Mouse (Mus musculus) urinary bladder, postnatal 36 days (tissue): ENCODE data around the gene Slco3a1.

ENCODE experiments used
- DNase-seq, 2 experiments: peaks; one replicate each; pipeline ENCODE4 v3.0.0; 2022; ENCODE audit warnings: low spot score in 2 of 2, mixed read lengths in 1 of 2

The Slco3a1 gene

DNA sequence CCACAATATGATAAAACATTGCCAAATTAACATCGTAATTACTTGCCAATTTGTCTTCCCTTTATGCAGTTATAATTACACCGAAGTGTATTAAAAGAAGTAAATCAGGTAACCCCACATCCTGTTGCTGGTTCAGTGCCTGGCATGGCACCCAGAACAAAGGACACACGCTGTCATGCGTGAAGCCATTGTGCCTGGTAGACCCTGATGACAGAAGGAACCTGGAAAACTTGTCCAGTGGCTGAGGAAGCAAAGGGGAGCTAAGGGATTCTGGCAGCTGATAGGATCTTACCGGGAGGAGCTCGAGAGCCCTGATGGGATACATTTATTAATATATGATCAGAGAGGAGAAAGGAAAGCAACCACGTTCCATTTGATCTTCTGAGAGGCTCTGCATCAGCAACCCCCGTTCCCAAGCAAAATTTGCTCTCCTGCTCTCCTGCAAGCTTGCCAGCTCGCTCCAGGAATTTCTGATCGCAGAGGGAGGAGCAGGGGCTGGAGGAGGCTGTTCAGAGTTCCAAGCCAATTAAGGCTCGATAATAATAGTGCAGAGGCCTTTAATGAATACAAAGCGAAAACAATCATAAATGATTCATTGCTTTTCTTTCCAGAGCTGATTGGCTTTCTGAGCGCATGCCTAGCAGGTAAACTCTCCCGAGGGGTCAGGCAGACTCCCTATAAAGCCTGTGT is 250.8 kb downstream of the Slco3a1 start:
- no peak for DNase-seq

DNA sequence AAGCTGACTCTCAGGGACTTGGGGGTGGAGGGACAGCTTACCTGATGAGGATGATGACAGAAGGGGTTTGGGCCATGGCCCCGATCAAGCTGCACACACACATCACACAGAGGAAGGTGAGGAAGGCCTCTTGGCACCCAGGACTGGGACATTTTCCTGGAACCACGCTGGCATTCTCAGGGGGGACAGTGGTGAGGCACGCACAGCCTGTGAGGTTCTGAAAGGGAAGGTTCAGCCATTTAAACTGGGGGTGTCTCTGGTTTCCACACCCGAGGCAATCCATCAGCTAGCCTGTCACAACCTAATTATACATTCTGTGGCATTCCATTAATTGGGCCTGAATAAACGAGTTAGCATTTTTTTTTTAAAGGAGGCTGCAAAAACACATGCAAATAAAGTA is 251.5 kb downstream of the Slco3a1 start:
- DNase-seq, result no peak

DNA sequence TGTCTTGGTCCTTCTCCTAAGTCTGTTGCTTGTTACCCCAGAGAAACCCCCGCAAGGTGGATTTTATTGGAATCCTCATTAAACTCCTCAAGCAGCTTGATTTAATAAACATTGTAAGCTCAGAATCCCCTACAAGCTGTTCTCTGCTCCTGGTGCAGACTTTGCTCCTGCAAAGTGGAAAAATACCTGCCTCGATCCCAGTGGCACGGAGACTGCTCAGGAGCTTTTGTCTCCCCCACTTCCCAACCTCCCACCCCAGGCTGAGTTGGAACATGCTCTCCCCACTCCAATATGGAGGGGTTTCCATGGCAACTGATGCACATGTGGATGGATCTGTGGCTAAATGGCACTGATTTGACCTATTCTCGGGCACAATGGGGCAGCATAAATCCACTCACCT is 268.0 kb downstream of the Slco3a1 start:
- no peak for DNase-seq

DNA sequence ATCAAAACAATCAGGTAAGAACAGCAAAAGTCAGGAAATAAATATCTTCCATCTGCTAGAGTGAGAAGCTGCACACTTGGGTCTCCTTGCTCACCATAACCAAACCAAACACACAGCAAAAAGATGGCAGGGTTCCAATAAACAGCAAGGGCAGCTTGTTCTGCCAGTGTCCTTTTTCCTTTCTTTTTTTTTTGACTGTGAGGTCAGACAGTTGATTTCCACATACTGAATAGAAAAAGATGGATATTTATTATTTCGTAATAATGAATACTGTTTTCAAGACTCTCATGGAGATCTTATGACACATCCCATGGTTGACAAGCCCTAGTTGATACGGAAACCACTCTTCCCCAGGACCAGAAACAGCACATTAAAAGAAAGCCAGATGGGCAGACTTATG is 274.2 kb downstream of the Slco3a1 start:
- DNase-seq, result no peak

DNA sequence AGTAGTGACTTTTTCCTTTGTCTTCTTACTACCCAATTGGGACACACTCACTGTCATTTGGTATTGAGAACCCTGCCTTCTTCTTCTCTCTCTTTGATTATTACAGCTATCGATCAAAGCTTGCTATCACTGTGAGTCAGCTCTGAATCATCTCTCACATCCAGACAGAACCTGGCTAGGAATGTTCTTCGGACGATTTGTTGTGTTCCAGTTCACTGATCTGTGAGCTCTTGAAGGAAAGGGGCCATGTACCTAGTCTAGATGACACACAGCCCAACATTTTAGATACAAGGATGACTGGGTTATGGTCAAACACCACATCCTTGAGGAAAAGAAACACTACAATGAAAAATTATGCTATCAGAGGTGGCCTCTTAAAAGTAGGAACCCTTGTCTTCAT is 275.2 kb downstream of the Slco3a1 start:
- no peak for DNase-seq

DNA sequence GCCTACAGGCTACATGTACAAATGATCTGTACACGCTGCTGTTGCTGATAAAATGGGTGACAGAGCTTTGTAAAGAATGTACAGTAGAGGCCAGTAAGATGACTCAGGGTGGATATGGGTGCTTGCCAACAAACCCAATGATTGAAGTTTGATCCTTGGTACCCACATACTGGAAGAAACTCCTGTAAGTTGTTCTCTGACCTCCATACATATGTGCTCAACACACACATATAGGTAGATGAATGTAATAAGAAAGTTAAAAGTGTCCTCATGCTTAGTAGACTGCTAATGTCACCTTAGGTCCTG is 284.5 kb downstream of the Slco3a1 start:
- DNase-seq, result no peak

DNA sequence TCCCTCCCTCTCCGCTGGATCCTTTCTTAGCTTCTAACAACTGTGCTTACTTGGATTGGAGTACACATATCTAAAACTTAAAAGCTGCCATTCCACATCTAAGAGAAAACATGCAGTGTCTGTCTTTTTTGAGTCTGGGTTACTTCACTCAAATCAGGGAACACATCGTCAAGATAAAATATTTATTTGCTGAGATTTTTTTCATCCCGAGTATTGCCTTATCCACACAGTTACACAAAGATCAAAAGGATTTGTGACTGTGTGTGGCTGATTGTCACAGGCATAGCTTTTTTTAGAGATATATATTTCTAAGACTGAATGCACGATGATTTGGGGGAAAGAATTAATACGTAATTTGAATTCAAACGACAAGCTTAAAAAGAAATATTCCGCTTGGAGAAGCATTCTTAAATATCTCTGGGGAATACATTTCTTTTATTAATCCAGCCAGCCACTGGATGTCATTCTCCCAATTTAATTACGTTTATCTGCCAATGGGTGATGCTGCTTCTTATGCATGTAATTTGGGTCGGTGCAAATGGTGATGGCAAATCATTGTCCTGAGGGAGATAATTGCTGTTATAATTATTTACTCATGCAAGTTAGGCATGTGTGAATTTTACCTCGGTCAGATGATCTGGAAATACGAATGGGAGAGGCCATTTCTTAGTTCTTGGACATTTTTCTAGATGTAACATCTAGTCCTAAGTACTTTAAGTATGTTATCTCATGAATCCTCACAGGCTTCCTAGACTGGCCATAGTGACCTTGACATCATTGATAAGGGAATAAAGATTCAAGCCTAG is 285.1 kb downstream of the Slco3a1 start:
- DNase-seq, result no peak

DNA sequence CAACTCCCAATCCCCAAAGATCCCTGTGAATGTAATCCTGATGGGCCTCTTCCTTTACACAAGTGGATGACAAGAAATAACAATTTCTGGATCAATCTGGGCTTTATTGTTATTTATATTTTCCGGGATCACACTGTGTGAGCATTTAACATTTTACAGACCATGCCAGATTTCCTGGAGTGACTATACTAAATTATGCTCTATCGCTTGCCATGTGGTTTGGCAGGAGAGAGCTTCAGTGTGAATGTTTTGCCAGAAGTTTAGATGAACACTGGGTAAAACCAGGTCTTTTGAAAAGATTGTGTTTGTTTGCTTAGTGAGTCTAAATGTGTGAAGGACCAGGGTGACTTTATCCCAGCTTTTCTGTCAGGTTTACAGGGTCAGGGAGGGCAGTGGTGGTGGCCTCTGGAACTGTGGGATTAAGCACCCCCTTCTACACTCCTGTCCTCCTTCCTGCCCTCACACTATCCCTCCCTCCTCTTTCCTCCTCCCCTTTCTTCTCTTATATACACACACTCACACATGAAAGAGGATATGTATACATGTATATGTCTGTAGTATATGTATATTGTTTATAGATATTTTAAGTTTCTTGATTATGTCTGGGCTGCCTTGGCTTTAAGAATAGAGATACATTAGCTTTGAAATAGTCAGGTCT is 287.9 kb downstream of the Slco3a1 start:
- no peak for DNase-seq

DNA sequence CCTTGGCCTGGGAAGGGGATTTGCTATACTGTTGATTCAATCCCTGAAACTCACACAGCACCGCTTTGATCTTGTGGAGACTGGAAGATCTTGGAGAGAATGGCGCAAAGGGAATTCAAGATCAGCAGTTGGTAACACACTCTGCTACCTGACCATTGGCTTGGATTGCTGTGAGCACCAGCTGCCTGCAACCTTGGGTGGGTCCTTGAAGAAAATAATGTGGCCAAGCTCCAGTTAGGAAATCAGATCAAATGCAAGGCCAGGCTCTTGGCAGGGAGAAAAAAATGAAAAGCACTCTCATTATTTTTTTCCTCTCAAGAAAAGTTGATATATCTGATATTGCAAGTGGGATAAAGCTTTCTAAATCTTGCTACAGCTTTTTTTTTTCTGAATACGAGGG is 298.3 kb downstream of the Slco3a1 start:
- DNase-seq, result no peak

DNA sequence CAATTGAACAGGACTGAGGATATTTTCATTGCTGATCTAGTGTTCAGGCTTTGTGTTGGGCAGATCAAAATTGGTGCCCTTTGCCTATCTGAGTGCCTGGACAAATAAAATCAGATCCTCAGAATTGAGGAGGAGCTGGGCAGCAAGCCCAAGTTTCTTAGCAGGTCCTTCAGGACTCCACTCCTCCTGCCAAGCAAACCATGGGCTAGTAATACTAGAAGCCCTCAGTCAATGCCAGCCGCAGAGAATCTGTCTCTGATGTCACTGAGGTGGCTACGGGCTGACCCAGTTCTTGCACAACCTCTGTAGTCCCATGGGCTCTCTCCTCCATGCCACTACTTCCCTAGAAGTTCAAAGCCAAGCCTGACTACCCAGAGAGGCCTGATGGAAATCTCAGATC is 302.5 kb downstream of the Slco3a1 start:
- DNase-seq, result peak in 1 of 2 experiments; percentile 21

DNA sequence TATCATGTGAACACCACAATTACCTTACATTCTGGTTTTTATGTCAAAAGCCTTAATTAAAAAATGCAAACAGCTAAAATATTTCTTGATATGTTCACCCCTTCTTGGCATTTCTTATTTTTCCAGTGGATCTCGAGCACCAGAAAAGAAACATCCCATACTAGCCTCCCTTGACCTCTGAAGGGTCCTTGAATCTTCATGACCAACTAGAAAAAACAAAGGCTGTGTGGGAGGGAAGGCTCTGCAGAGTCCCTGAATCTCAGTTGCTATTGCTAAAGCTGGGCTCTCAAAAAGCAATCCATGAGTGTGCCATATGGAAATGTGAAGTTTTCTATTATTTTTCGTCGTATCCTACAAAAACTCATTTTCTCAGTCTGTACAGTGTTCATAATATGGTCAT is 313.3 kb downstream of the Slco3a1 start:
- DNase-seq, result no peak

DNA sequence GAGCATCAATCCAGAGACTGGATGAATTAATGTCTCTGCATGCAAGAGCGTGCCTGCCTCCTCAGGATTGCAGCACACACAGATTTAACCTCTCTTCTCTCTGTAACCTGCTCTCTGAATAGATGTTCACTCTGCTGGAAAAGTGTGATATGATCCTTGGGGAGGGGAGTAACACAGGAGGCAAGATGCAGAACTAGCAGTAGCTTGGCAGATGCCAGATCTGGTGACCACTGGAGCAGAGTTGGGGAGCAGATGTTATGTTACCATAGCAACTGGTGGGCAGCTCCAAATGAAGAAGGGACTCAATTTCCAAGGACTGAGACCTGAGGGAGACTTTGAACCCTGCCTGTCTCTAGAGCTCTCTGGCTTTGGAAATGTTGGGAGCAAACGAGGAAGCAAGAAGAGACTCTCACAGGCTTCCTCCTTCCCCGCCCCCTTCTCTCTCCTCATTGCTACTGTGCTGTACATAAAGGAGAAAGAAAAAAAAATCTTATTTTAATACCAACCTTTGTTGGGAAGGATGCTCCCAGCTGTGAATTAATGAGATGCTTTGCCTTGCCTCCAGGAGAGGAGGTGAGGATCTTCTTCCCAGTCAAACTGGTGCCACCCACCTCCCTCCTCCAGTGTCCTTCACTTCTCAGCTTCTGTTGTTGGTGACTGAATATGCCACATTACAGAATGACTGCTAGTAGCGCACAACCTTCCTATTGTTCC is 314.0 kb downstream of the Slco3a1 start:
- no peak for DNase-seq
